ENCODE assay signal across 23 mouse cellular contexts in the genomic region with DNA sequence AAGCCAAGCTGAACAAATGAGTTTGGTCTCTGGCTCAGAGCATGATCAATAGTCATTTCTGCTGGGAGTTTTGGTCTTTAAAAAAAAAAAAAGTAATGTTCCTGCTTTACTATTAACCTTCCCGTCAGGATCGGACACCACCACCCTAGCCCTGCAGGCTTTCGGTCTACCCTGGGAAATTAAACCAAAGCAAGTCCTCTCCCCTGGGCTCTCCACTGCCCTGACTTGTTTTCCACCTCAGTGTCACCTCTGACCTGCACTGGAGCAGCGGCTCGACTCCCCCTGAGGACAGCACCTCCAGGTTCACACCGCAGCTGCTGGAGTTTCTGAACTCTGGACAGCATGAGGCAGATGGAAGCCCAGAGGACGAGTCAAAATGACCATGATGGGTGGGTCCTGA.
"Had no signal": no experiment of that assay in that cellular context is flagged by ENCODE, and none has a peak within 500 bp of the region (broad histone marks: within the 10 kb centered on the region; RNA-seq: fewer than 3 reads in every experiment).

No protein-coding gene starts in this region.

- H3K36me3 ChIP-seq: kidney, embryonic 15.5 days; limb, embryonic 15.5 days; liver, embryonic 15.5 days had no signal

- DNase-seq: kidney, adult 8-10 months; kidney, postnatal 14 days; kidney, postnatal 4 days; left cerebral cortex, postnatal 4 days; lung, adult 2 months; lung, postnatal 14 days; lung, postnatal 4 days; midbrain, embryonic 14.5 days; right cerebral cortex, adult 18-20 months; right cerebral cortex, postnatal 14 days; right cerebral cortex, postnatal 4 days; thymus, adult 2 months; thymus, postnatal 14 days; thymus, postnatal 4 days had no signal

- H3K4me3 ChIP-seq: kidney, embryonic 15.5 days; limb, embryonic 12.5 days; limb, embryonic 15.5 days; liver, embryonic 15.5 days; midbrain, embryonic 10.5 days; neural tube, embryonic 12.5 days; neural tube, embryonic 15.5 days had no signal

- ATAC-seq: intestine, postnatal 0 days had no signal

- H3K27ac ChIP-seq: kidney, embryonic 15.5 days; limb, embryonic 12.5 days; limb, embryonic 15.5 days; liver, embryonic 15.5 days; midbrain, embryonic 10.5 days; neural tube, embryonic 12.5 days; neural tube, embryonic 15.5 days; stomach, postnatal 0 days had no signal

- H3K4me2 ChIP-seq: kidney, embryonic 15.5 days; limb, embryonic 12.5 days; limb, embryonic 15.5 days; liver, embryonic 15.5 days; neural tube, embryonic 12.5 days; neural tube, embryonic 15.5 days had no signal

- H3K27me3 ChIP-seq: kidney, embryonic 15.5 days; limb, embryonic 12.5 days; limb, embryonic 15.5 days; liver, embryonic 15.5 days; neural tube, embryonic 12.5 days; neural tube, embryonic 15.5 days had no signal

- H3K9me3 ChIP-seq: kidney, embryonic 15.5 days; limb, embryonic 12.5 days; limb, embryonic 15.5 days; liver, embryonic 15.5 days; neural tube, embryonic 12.5 days; neural tube, embryonic 15.5 days had no signal

- H3K9ac ChIP-seq: kidney, embryonic 15.5 days; limb, embryonic 12.5 days; limb, embryonic 15.5 days; liver, embryonic 15.5 days; neural tube, embryonic 12.5 days; neural tube, embryonic 15.5 days had no signal
